Mouse (Mus musculus) C2C12 (cell line): Measurements from ENCODE around the gene Egr4.

Source experiments
- CEBPB ChIP-seq: IDR thresholded peaks from one replicate; pipeline ENCODE4 v1.6.1; 2011; ENCODE audit warnings: low read depth, mild to moderate bottlenecking, control low read depth, moderate library complexity
- CTCF ChIP-seq: IDR thresholded peaks from one replicate; pipeline ENCODE4 v1.5.1; 2011; ENCODE audit not compliant: control insufficient read depth, insufficient read depth, insufficient read length
- FOSL1 ChIP-seq: IDR thresholded peaks from one replicate; pipeline ENCODE4 v1.8.0; 2011; ENCODE audit warnings: mild to moderate bottlenecking, low read length; ENCODE audit not compliant: poor library complexity, insufficient read depth, severe bottlenecking
- MAX ChIP-seq: IDR thresholded peaks from one replicate; pipeline ENCODE4 v1.6.1; 2011; ENCODE audit warnings: mild to moderate bottlenecking, control low read depth
- MYOD1 ChIP-seq: IDR thresholded peaks from one replicate; pipeline ENCODE4 v1.6.1; 2011; ENCODE audit warnings: low read depth; ENCODE audit not compliant: control insufficient read depth, insufficient read length
- USF1 ChIP-seq: IDR thresholded peaks from one replicate; pipeline ENCODE4 v1.6.1; 2011; ENCODE audit warnings: low read depth, mild to moderate bottlenecking, control low read depth, moderate library complexity

DNA sequence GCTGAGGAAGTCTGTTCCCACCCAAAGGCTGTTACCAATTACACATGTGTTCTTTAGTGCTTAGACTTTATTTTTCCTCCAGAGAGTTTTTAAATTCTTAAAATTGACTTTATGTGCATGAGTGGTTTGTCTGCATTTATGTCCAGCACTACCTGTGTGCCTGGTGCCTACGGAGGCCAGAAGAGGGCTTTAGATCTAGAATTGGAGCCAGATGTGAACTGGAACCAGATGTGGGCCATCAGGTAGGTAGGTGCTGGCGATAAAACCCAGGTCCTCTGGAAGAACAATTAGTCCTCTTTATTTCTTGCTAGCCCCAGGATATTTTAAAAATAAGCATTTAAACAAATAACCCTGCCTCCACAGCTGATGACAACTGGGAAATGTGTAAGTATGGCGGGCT lies 21.8 kb downstream of the Egr4 start:
- TF ChIP-seq CTCF = no peak
- no peak for TF ChIP-seq CEBPB
- no peak for TF ChIP-seq MAX
- TF ChIP-seq MYOD1 = no peak
- no peak for TF ChIP-seq USF1
- no peak for TF ChIP-seq FOSL1
